Mouse (Mus musculus) ovary, adult 2 months (tissue): ENCODE measurements around the gene Tmem121. TPM values are rescaled to one million over a fixed set of nuclear protein-coding genes. Genes with fewer than 3 reads are reported as not detected.

ENCODE experiments used
- polyA plus RNA-seq: library from polyadenylated mRNA; depleted of rRNA; stranded (reverse); fragments of >200 nt; gene quantifications from 2 replicates; pipeline ENCODE4 v1.2.3, GENCODE M21; 2012; rRNA removed

The Tmem121 gene
- polyA plus RNA-seq = 11.3 and 12.8 TPM in 2 replicates

DNA sequence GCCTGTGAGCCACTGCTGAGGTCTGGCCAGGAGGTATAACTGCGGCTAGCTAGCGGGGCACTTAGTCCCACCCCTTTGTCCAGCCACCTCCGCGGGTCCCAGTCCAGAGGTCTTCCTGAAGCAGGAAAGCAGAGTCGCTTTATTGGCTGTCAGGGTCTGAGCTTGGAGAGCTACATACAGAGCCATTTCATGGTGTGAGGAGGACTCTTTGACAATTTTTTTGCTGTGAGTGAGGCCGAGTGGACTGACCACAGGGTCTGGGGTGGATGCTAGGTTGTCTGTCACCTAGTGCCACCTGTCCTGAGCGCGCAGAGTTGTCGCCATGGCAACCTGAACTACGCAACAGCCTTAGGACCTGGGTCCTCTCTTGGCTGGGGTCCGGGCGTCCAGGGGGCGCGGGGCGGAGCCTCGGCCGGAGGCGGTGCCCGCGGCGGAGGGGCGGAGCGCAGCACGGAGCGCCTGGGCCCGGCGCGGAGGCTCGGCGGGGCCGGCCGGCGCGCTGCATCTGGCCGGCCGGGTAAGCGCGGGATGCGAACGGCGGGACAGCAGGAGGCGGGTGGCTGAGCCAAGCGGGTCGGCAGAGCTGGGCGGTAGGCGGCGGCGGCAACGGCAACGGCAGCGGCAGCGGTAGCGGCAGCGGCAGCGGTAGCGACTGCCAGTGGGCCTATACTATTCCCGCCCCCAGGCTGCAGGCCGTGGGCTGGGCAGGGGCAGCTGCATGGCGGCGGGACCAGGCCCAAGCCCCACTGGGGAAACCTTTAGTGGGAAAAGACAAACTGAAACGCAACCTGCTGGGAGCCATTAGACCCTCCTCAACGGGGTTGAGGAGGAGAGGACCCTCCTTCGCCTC lies at the start of gene Tmem121:
Tmem121 (plus strand) TSS at position 489 of the 850 bp plus-strand sequence.

DNA sequence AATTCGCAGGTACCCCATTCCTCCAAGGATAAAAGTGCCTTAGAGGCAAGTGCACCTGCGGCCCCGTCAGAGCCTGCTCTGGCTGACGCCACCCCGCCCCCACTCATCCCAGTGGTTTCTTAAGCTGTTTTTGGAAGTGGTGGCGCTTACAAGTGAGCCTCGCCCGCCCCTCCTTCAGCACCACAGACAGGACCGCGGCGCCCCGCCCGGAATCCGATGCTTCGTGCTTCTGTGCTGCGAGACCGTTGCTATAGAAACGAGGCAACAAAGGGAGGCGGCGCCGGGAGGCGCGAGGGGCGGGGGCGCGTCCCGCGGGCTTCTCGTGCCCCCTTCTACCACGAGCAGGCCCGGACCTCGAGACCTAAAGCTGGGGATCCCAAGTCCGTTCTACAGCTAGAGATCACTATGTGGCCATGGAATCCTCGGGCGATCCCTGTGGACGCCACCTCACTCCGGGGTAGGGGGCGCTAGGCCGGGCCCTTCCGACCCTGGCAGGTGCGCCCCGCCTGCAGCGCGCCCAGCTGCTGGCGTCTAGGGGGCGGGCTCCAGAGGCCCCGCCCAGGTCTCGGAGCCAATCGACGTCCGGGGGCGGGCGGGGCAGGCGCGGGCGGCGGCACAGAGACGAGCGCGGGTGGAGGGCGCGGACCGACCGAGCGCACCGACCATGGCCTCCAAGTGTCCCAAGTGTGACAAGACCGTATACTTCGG lies 45.7 kb upstream of the Tmem121 start, which contains the start of gene Crip2:
Crip2 (plus strand) TSS at position 329 of the 708 bp plus-strand sequence.

DNA sequence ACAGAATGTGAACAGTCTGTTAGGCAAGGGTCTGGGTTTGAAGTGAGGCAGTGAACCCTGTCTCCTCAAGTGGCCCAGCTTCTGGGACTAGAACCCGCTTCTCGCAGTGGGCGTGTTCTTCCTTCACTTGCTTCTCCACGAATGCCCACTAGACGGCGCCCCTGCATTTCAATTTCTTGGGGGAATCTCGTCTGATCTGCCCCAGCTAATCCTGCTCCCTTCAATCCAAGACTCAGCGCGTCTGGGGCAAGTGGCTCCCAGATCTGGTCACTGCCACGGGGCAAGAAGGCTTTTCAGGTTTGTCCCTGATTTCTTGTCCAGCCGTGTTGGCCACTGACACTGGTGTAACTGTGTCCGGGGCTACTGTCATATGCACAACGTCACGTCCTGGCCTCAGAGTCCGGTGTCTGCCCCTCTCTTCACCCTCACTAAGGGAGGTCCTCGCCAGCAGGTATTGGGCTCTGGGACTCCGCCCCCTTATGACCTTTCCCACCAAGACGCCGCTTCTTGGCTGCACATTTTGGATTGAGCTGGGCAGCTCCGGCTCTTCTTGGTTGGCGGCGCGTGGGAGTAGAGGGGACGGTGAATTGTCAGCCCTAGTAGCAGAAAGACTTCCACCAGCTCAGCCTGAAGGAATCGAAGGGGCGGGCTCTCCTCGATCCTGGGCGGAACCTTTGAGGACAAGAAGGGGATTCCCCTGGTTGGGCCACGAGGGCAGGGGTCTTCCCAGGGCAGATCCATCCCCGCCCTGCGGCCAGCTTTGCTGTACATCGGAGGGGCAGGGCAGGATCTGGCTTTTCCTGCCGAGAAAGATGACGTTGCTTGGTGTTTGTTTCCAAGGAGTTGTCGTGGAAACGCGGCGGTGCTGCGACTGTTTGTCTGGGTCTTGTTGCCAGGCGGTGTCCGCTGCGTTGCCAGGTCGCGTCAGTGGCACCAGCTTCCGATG lies 39.3 kb upstream of the Tmem121 start, which contains the start of gene Crip1:
Crip1 (plus strand) TSS at position 205 of the 946 bp plus-strand sequence.

DNA sequence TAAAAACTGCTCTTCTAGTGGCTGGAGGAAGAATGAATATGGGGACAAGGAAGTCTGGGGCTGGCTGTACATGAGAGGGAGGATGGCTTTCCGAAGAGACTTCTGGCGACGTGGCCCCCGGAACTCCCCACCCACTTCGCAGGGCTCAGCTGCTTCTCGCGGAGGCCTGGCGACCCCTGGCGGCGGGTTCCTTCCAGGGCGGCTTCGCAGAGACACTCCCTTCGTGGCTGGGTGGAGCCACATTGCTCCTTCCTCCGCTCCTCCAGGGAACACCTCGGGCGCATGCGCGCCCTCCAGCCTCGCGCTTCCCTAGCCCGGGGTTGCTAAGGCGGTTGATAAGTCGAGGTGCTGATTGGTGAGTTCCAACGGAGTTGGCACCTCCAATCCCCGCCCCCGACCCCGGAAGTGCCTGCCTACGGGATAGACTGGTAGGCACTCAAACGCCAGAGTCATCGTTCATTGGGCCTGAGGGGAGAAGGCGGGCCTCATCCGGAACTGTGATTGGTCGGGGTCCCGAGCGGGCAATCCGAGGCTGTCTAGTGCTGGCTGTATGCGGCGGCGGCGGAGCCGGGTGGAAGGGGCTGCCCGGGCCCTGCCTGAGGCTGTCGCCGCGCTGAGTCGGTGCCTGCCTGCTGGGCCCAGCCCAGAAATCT lies 29.7 kb upstream of the Tmem121 start, which contains the start of gene Tedc1:
Tedc1 (plus strand) TSS at position 535 of the 653 bp plus-strand sequence.

Other genes with a start within 250 kb of the Tmem121 start
- gene Nudt14, start 243.8 kb upstream of the Tmem121 start, polyA plus RNA-seq = 59.3 and 65.9 TPM in 2 replicates
- 154 and 177 TPM in 2 replicates for gene Btbd6, start 209.4 kb upstream of the Tmem121 start, polyA plus RNA-seq
- gene Brf1, start 185.2 kb upstream of the Tmem121 start, polyA plus RNA-seq = 187 and 302 TPM in 2 replicates
- gene Pacs2, start 171.4 kb upstream of the Tmem121 start, polyA plus RNA-seq = 62.7 and 66.0 TPM in 2 replicates
- gene Tex22, start 111.4 kb upstream of the Tmem121 start, polyA plus RNA-seq = 0.55 TPM in 1 of 2 replicates, not detected in the other
- 179 and 223 TPM in 2 replicates for gene Mta1, start 87.7 kb upstream of the Tmem121 start, polyA plus RNA-seq
- gene Crip2, start 45.7 kb upstream of the Tmem121 start, polyA plus RNA-seq = 434 and 442 TPM in 2 replicates
- 603 and 886 TPM in 2 replicates for gene Crip1, start 39.6 kb upstream of the Tmem121 start, polyA plus RNA-seq
- gene Tedc1, start 29.5 kb upstream of the Tmem121 start, polyA plus RNA-seq = 13.4 and 19.0 TPM in 2 replicates